Mouse (Mus musculus): Measurements from ENCODE around the gene Tead1. TPM values are rescaled to one million over a fixed set of nuclear protein-coding genes. Genes with fewer than 3 reads are reported as not detected.
"Not testable (repeated sequence)": the region's sequence is repeated elsewhere in the genome, so short reads cannot be mapped to it uniquely, and the experiment has no call there.

Tead1 gene
- polyA plus RNA-seq, 1 experiment from 2014 or later: 7.4 TPM

DNA sequence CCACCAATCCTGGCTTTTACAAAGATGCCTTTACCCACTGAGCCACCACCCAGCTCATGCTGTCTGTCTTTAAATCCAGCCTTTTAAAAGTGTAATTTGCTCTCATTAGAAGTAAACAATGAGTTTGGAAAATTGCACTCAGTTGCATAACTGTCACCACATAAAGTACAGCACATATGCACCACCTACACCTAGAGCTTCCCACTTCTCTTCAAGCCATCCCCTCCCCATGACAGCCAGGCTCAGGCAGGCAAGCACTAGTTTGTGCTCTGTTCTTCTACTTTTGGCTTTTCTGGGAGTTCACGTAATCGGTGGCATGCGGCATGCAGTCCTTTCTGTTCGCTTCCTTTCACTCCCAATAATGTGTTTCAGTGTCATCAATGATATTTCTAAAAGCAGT is 236.5 kb downstream of the Tead1 start:
- no peaks in the 10 kb centered on the region for H3K4me1 ChIP-seq (replicated peaks; ENCODE audit: control insufficient read depth, insufficient read depth, low read length)
- 90% methylated on average over 4 of the region's 4 CpGs for WGBS
- ATAC-seq (replicated peaks; ENCODE audit: low FRiP score): no peak
- DNase-seq (ENCODE audit: low spot score): no peak
- no peak overlapping the region for H3K4me2 ChIP-seq
- H3K27ac ChIP-seq (ENCODE audit: low read depth, low read length): no peak overlapping the region
- H3K9me3 ChIP-seq (ENCODE audit: control insufficient read depth, low read length): no peaks in the 10 kb centered on the region
- H3K36me3 ChIP-seq (ENCODE audit: control insufficient read depth, insufficient read depth, low read length): no peaks in the 10 kb centered on the region
- no peak overlapping the region for H3K4me3 ChIP-seq (ENCODE audit: low read depth, low read length)
- no peak overlapping the region for H3K9ac ChIP-seq (ENCODE audit: low read depth, low read length)
- no peaks in the 10 kb centered on the region for H3K27me3 ChIP-seq (replicated peaks; ENCODE audit: control insufficient read depth, insufficient read depth, low read length)

DNA sequence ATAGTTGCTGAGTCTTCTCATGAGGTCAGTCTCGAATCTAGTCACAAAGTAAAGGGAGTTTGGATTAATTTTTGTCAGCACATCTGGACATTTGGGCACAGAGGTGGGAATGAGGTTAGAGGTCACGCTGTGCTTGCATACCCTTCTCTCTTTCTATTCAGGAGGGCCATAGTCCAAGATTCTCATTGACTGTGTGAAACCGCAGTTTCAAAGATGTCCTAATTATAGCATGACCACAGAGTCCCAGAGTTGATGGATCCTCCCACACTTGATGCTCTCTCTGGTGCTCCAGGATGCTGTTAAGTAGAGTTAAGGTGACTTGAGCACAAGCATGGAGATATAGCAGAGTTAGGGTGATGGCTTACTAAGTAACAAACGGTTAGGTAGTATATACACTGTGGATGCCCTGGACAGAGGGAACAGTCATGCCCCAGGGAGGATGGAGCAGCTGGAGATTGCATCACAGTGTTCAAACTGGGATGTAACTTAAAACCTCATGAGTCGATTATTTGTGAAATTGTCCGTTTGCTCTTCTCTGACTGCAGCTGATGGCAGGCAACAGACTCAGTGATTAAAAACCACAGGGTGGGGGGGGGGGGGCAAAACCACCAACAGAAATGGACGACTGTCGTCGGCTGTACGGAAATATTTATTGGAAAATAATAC is 238.6 kb downstream of the Tead1 start:
- 60% methylated on average over 10 of the region's 10 CpGs for WGBS
- H3K9ac ChIP-seq (ENCODE audit: low read depth, low read length): no peak overlapping the region
- no peaks in the 10 kb centered on the region for H3K9me3 ChIP-seq (ENCODE audit: control insufficient read depth, low read length)
- no peak overlapping the region for H3K4me3 ChIP-seq (ENCODE audit: low read depth, low read length)
- no peaks in the 10 kb centered on the region for H3K27me3 ChIP-seq (replicated peaks; ENCODE audit: control insufficient read depth, insufficient read depth, low read length)
- ATAC-seq (replicated peaks; ENCODE audit: low FRiP score) (no peak), DNase-seq (ENCODE audit: low spot score) (no peak)
- H3K27ac ChIP-seq (ENCODE audit: low read depth, low read length): no peak overlapping the region
- no peaks in the 10 kb centered on the region for H3K36me3 ChIP-seq (ENCODE audit: control insufficient read depth, insufficient read depth, low read length)
- no peaks in the 10 kb centered on the region for H3K4me1 ChIP-seq (replicated peaks; ENCODE audit: control insufficient read depth, insufficient read depth, low read length)
- no peak overlapping the region for H3K4me2 ChIP-seq

DNA sequence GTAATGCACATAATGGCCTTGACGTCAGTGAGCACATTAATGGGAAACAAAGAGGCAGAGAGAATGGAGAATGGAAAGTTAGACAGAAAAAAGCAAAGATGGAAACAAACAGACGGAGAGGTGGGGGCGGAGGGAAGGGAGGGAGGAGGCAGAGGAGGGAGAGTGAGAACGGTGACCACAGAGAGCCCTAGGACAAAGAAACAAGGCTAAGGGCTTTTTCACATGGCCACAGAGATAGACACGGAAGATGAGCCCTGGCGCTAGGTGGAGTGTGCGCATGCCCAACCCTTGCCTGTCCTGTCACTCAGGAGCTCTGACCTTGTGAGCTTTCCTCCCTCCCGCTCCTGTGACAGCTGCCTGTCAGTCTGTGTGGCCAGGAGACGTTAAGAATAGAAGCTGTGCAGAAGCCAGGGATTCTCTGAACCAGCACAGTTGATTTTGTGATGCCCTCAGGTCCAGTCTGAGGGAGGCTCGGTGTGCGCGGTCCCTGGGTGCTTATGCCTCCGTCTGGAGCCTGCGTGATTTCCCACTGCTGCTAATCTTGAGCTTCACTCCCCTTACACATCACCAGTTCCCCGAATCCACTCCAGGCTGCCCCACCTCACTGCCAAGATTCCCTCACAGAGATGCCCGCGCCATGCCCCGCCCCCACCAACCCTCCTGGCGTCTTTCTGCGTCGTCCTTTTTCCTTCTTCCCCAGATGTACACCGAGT is 239.3 kb downstream of the Tead1 start:
- Histone ChIP-seq H3K27me3 (replicated peaks; ENCODE audit: control insufficient read depth, insufficient read depth, low read length) (no peaks in the 10 kb centered on the region), H3K36me3 (ENCODE audit: control insufficient read depth, insufficient read depth, low read length) (no peaks in the 10 kb centered on the region), H3K4me2 (no peak overlapping the region), H3K4me3 (ENCODE audit: low read depth, low read length) (no peak overlapping the region), H3K9ac (ENCODE audit: low read depth, low read length) (no peak overlapping the region), H3K4me1 (replicated peaks; ENCODE audit: control insufficient read depth, insufficient read depth, low read length) (no peaks in the 10 kb centered on the region), H3K9me3 (ENCODE audit: control insufficient read depth, low read length) (no peaks in the 10 kb centered on the region), H3K27ac (ENCODE audit: low read depth, low read length) (no peak overlapping the region)
- DNase-seq (ENCODE audit: low spot score): no peak
- 56% methylated on average over 22 of the region's 22 CpGs for WGBS
- no peak for ATAC-seq (replicated peaks; ENCODE audit: low FRiP score)

DNA sequence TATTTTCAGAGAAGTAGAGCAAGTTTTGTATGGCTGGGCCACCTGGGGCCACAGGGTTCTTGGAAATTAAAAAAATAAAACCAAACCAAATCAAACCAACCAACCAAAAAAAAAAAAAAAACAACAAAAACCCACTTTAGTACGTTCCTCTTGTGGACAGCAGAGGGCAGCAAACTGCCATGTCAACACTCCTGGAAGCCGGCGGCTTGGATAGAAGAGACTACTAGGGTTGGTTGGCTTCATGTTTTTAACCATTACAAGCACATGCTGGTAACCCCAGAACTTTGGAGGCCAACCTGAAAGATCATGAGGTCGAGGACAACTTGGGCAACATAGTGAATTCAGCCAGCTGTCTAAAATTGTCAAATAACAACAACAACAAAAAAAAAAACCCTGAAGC is 240.7 kb downstream of the Tead1 start:
- Histone ChIP-seq H3K9ac (ENCODE audit: low read depth, low read length) (no peak overlapping the region), H3K4me3 (ENCODE audit: low read depth, low read length) (no peak overlapping the region), H3K27me3 (replicated peaks; ENCODE audit: control insufficient read depth, insufficient read depth, low read length) (0 out of 2 replicates have a peak, but pooled peaks cover 6% of the 10 kb centered on the region), H3K9me3 (ENCODE audit: control insufficient read depth, low read length) (no peaks in the 10 kb centered on the region), H3K4me1 (replicated peaks; ENCODE audit: control insufficient read depth, insufficient read depth, low read length) (no peaks in the 10 kb centered on the region), H3K27ac (ENCODE audit: low read depth, low read length) (no peak overlapping the region), H3K4me2 (no peak overlapping the region), H3K36me3 (ENCODE audit: control insufficient read depth, insufficient read depth, low read length) (no peaks in the 10 kb centered on the region)
- DNase-seq (ENCODE audit: low spot score) (no peak), ATAC-seq (replicated peaks; ENCODE audit: low FRiP score) (no peak)
- WGBS: under 1% methylated on average over 4 of the region's 4 CpGs

DNA sequence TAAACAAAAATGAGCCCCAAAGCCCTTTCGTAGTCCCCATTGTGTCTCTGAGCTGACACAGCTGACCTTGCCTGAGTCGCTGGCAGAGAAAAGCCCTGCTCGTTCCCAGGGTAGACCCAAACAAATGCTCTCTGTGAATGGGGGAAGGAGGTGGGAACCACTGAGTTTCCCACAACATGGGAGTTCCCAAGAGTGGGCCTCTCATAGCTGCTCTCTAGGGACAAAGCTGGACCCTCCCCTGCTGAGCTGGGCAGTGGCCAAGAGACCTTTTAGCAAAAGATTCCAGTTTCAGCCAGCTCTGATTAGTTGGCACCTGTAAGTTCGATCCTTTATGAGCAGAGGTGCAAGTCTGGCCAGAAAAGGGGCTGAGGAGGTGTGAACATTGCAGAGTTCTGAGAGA is 243.7 kb downstream of the Tead1 start:
- ATAC-seq (replicated peaks; ENCODE audit: low FRiP score) (no peak), DNase-seq (ENCODE audit: low spot score) (no peak)
- Histone ChIP-seq H3K27ac (ENCODE audit: low read depth, low read length) (no peak overlapping the region), H3K4me1 (replicated peaks; ENCODE audit: control insufficient read depth, insufficient read depth, low read length) (no peaks in the 10 kb centered on the region), H3K27me3 (replicated peaks; ENCODE audit: control insufficient read depth, insufficient read depth, low read length) (0 out of 2 replicates have a peak, but pooled peaks cover 7% of the 10 kb centered on the region), H3K9me3 (ENCODE audit: control insufficient read depth, low read length) (no peaks in the 10 kb centered on the region), H3K36me3 (ENCODE audit: control insufficient read depth, insufficient read depth, low read length) (no peaks in the 10 kb centered on the region), H3K4me3 (ENCODE audit: low read depth, low read length) (no peak overlapping the region), H3K9ac (ENCODE audit: low read depth, low read length) (no peak overlapping the region), H3K4me2 (no peak overlapping the region)
- WGBS: 71% methylated on average over 4 of the region's 4 CpGs

DNA sequence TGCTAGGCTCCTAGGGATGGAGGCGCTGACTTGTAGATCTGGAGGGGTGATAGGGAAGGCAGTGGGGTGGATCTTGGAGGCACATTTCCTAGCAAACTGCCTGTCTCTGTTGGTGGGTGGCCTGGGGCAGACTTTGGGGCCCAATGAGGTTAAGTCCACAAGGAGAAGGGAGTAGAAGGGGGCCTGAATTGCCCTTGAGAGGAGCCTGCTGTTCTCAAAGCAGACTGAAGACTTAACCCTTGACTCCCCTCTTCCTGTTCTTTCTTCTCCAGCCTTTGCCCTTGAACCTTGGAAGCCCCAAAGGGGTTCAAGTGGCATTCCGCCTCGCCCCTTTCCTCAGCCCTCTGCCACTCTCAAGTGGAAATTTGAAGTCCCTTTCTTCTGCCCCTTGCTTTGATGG is 244.6 kb downstream of the Tead1 start:
- DNase-seq (ENCODE audit: low spot score) (no peak), ATAC-seq (replicated peaks; ENCODE audit: low FRiP score) (no peak)
- Histone ChIP-seq H3K4me1 (replicated peaks; ENCODE audit: control insufficient read depth, insufficient read depth, low read length) (no peaks in the 10 kb centered on the region), H3K9ac (ENCODE audit: low read depth, low read length) (no peak overlapping the region), H3K27me3 (replicated peaks; ENCODE audit: control insufficient read depth, insufficient read depth, low read length) (0 out of 2 replicates have a peak, but pooled peaks cover 7% of the 10 kb centered on the region), H3K36me3 (ENCODE audit: control insufficient read depth, insufficient read depth, low read length) (no peaks in the 10 kb centered on the region), H3K4me3 (ENCODE audit: low read depth, low read length) (no peak overlapping the region), H3K4me2 (no peak overlapping the region), H3K9me3 (ENCODE audit: control insufficient read depth, low read length) (no peaks in the 10 kb centered on the region), H3K27ac (ENCODE audit: low read depth, low read length) (no peak overlapping the region)
- 56% methylated on average over 3 of the region's 3 CpGs for WGBS

DNA sequence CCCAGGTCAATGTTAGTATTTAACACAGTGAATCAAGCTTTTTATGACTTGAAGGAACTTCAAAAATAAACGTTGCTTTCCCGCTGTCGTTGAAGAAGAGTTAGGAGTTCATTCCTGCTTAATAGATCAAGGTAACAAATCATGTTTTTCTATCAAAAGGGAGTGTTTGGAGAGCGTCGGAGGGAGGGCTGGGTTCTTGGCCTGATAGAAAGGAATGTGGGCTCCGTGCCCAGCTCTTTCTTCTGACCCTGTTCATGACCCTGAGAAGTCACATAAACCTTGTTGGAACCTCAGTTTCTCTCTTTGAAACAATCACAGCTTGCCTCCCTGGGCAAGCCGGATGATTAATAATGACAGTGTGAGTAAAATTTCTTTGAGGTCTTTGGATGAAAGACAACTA is 251.6 kb downstream of the Tead1 start:
- Histone ChIP-seq H3K4me1 (replicated peaks; ENCODE audit: control insufficient read depth, insufficient read depth, low read length) (no peaks in the 10 kb centered on the region), H3K36me3 (ENCODE audit: control insufficient read depth, insufficient read depth, low read length) (no peaks in the 10 kb centered on the region), H3K4me3 (ENCODE audit: low read depth, low read length) (no peak overlapping the region), H3K9ac (ENCODE audit: low read depth, low read length) (no peak overlapping the region), H3K9me3 (ENCODE audit: control insufficient read depth, low read length) (no peaks in the 10 kb centered on the region), H3K27me3 (replicated peaks; ENCODE audit: control insufficient read depth, insufficient read depth, low read length) (peaks cover 2% of the 10 kb centered on the region; the same call in 1 of the 2 replicates), H3K27ac (ENCODE audit: low read depth, low read length) (no peak overlapping the region), H3K4me2 (no peak overlapping the region)
- ATAC-seq (replicated peaks; ENCODE audit: low FRiP score) (no peak), DNase-seq (ENCODE audit: low spot score) (no peak)
- WGBS: 54% methylated on average over 7 of the region's 7 CpGs

DNA sequence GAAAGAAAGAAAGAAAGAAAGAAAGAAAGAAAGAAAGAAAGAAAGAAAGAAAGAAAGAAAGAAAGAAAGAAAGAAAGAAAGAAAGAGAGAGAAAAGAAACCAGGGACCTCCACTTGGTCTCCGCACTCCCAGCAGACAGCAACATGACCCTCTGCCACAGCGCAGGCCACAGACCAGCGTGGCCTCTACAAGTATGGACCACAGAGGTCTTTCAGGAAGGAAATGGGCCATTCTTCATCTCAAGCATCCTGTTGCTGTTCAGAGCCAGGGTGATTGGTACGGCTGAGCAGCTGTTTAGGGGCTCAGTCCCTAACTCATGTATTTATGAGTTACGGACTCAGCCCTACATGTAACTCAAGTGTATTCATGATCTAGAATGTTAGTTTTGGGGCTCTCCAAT is 256.8 kb downstream of the Tead1 start:
- not testable (repeated sequence) for DNase-seq (ENCODE audit: low spot score); ATAC-seq (replicated peaks; ENCODE audit: low FRiP score); H3K9ac ChIP-seq (ENCODE audit: low read depth, low read length); H3K4me2 ChIP-seq; H3K36me3 ChIP-seq (ENCODE audit: control insufficient read depth, insufficient read depth, low read length); H3K27me3 ChIP-seq (replicated peaks; ENCODE audit: control insufficient read depth, insufficient read depth, low read length); H3K4me3 ChIP-seq (ENCODE audit: low read depth, low read length); H3K27ac ChIP-seq (ENCODE audit: low read depth, low read length); H3K9me3 ChIP-seq (ENCODE audit: control insufficient read depth, low read length); H3K4me1 ChIP-seq (replicated peaks; ENCODE audit: control insufficient read depth, insufficient read depth, low read length)
- WGBS: 55% methylated on average over 5 of the region's 5 CpGs

DNA sequence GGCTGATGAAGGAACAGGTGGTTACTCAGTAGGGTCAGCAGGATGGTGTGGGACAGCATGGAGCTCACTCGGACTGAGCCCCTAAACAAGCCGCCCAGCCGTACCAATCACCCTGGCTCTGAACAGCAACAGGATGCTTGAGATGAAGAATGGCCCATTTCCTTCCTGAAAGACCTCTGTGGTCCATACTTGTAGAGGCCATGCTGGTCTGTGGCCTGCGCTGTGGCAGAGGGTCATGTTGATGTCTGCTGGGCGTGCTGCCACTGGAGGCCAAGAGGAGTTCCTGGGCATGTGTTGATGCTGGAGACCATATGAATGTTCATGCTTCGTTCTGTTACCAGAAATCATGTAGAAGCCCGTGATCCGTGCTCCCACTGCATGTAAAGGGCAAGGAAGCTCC is 258.0 kb downstream of the Tead1 start:
- no peak overlapping the region for H3K4me3 ChIP-seq (ENCODE audit: low read depth, low read length)

More for the DNA sequence above, 258.0 kb downstream of the Tead1 start:
- no peak overlapping the region for H3K4me2 ChIP-seq
- no peak overlapping the region for H3K27ac ChIP-seq (ENCODE audit: low read depth, low read length)
- no peaks in the 10 kb centered on the region for H3K9me3 ChIP-seq (ENCODE audit: control insufficient read depth, low read length)
- no peaks in the 10 kb centered on the region for H3K4me1 ChIP-seq (replicated peaks; ENCODE audit: control insufficient read depth, insufficient read depth, low read length)
- 69% methylated on average over 8 of the region's 8 CpGs for WGBS
- H3K27me3 ChIP-seq (replicated peaks; ENCODE audit: control insufficient read depth, insufficient read depth, low read length): 0 out of 2 replicates have a peak, but pooled peaks cover 2% of the 10 kb centered on the region
- DNase-seq (ENCODE audit: low spot score): no peak
- no peaks in the 10 kb centered on the region for H3K36me3 ChIP-seq (ENCODE audit: control insufficient read depth, insufficient read depth, low read length)
- ATAC-seq (replicated peaks; ENCODE audit: low FRiP score): no peak
- no peak overlapping the region for H3K9ac ChIP-seq (ENCODE audit: low read depth, low read length)

All from liver, embryonic 11.5 days (tissue).